Mouse (Mus musculus) layer of hippocampus, postnatal 10 days (tissue): Measurements from ENCODE around the gene S100a3. TPM values are rescaled to one million over a fixed set of nuclear protein-coding genes. Genes with fewer than 3 reads are reported as not detected.

Experiments used
- DNase-seq, 2 experiments: peaks; one replicate each; pipeline ENCODE4 v3.0.0; 2021; ENCODE audit warnings: low spot score in 2 of 2
- total RNA-seq, 2 experiments: library from RNA; stranded (reverse); gene quantifications; 2 replicates each; pipeline ENCODE4 v1.2.3; 2021

S100a3 gene
- total RNA-seq, 2 experiments from 2014 or later, result 2.2 to 2.9 TPM

GRCm38 (mm10) chr3:90555954-90556353 lies 4.4 kb upstream of the S100a3 start:
- peak; percentile 50 to 52 for DNase-seq

GRCm38 (mm10) chr3:90574691-90575090 lies 14.3 kb downstream of the S100a3 start:
- peak in 1 of 2 experiments; percentile 31 for DNase-seq

GRCm38 (mm10) chr3:90575320-90575719 lies 14.9 kb downstream of the S100a3 start:
- no peak for DNase-seq

GRCm38 (mm10) chr3:90576351-90577001 lies 16.1 kb downstream of the S100a3 start:
- no peak for DNase-seq

GRCm38 (mm10) chr3:90579433-90579832 lies 19.1 kb downstream of the S100a3 start:
- no peak for DNase-seq

GRCm38 (mm10) chr3:90581141-90581540 lies 20.8 kb downstream of the S100a3 start:
- no peak for DNase-seq

GRCm38 (mm10) chr3:90582156-90582555 lies 21.8 kb downstream of the S100a3 start:
- no peak for DNase-seq

- no peak for DNase-seq
Observed at GRCm38 (mm10) chr3:90582556-90582955, 22.2 kb downstream of the S100a3 start.

GRCm38 (mm10) chr3:90583893-90584292 lies 23.5 kb downstream of the S100a3 start:
- peak in 1 of 2 experiments; percentile 22 for DNase-seq

GRCm38 (mm10) chr3:90585595-90585994 lies 25.2 kb downstream of the S100a3 start:
- peak; percentile 69 to 73 for DNase-seq

- no peak for DNase-seq
Observed at GRCm38 (mm10) chr3:90586016-90586643, 25.8 kb downstream of the S100a3 start.

- no peak for DNase-seq
Observed at GRCm38 (mm10) chr3:90586906-90587305, 26.5 kb downstream of the S100a3 start.

- no peak for DNase-seq
Observed at GRCm38 (mm10) chr3:90587361-90588101, 27.2 kb downstream of the S100a3 start.

- no peak for DNase-seq
Observed at GRCm38 (mm10) chr3:90589390-90589789, 29.0 kb downstream of the S100a3 start.

GRCm38 (mm10) chr3:90589947-90590346 lies 29.6 kb downstream of the S100a3 start, which contains the start of gene S100a2:
Gene S100a2 (plus strand): TSS chr3:90590247.
- DNase-seq, result no peak

- no peak for DNase-seq
Observed at GRCm38 (mm10) chr3:90594466-90594865, 34.1 kb downstream of the S100a3 start.

GRCm38 (mm10) chr3:90595556-90595955 lies 35.2 kb downstream of the S100a3 start:
- no peak for DNase-seq

GRCm38 (mm10) chr3:90596810-90597209 lies 36.4 kb downstream of the S100a3 start:
- no peak for DNase-seq

GRCm38 (mm10) chr3:90597736-90598135 lies 37.4 kb downstream of the S100a3 start:
- DNase-seq, result no peak

- no peak for DNase-seq
Observed at GRCm38 (mm10) chr3:90598212-90598611, 37.8 kb downstream of the S100a3 start.

- no peak for DNase-seq
Observed at GRCm38 (mm10) chr3:90599401-90599800, 39.0 kb downstream of the S100a3 start.

- DNase-seq, result no peak
Observed at GRCm38 (mm10) chr3:90600036-90600435, 39.7 kb downstream of the S100a3 start.
